Mouse (Mus musculus) gonadal fat pad, adult 2 months (tissue): Measurements from ENCODE around the gene Pef1. TPM values are rescaled to one million over a fixed set of nuclear protein-coding genes. Genes with fewer than 3 reads are reported as not detected.

Source experiments
- DNase-seq: peaks from one replicate; pipeline ENCODE4 v3.0.0-alpha.2; 2012; ENCODE audit warnings: low read depth
- polyA plus RNA-seq: library from polyadenylated mRNA; depleted of rRNA; stranded (reverse); fragments of >200 nt; gene quantifications from 2 replicates; pipeline ENCODE4 v1.2.3, GENCODE M21; 2012; rRNA removed

Gene Pef1
- polyA plus RNA-seq, 1 experiment: 199 TPM

DNA sequence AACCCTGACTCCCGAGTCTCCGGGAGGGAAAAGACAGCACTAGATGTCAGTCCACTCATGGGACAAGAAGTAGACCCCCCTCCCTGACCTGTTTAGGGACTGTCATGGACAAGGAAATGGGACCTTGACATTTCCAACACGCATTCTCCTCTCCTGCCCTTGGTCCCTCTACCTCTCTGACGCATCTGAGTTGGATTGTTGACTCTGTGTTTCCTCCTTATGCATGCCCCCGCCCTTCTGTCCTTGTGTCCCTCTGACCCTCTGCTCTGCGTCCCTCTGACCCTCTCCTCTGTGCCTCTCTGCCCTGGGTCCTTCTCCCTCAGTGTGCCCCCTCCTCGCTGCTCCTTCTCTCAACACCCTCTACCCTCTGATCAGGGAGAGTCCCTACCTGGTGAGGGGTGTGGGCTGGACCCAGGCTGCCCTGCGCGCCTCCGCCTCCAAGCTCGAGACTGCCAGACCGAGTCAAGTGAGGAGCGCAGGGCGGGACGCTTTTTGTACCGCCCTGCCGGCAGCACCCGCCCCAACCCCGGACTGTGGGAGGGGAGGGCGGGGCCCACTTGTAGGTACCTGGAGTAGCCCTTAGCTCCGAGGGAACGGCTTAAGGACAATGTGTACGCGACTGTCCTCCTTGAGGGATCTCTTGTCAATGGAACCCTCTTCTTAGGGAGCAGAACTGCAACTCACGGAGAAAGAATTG, 72.1 kb downstream of the Pef1 start:
- DNase-seq: no peak

DNA sequence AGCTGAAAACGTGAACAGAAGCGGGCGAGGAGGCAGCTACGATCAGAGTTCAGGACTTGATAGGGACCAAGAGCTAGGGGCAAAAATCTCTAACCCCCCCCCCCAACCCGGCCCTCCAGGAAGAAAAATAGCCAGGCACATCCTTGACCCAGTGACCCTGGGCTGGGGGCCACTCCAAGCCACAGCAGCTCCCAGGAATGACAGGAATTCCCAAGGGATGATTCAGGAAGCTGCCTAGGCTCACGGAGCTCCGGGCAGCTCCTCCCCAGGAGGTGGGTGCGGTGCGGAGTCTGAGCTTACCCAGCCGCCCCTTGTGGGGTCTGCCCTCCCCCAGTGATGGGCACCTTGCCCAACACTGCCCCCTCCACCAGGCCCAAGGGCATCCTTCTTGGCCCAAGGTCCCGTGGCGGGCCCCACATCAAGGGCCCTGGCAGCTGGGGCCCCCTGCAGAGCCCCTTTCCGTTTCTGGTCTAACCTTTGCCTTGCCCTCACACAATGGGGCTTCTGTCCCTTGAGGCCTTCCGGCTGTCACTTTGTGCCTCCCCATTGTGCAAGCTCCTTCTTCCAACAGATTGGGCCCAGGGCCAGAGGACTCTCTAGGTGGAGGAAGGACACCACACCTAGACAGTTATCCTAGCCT, 72.8 kb downstream of the Pef1 start, which contains the start of gene Tinagl1:
Gene Tinagl1 (minus strand): TSS at position 51 of the 640 bp plus-strand sequence.
- DNase-seq: no peak

DNA sequence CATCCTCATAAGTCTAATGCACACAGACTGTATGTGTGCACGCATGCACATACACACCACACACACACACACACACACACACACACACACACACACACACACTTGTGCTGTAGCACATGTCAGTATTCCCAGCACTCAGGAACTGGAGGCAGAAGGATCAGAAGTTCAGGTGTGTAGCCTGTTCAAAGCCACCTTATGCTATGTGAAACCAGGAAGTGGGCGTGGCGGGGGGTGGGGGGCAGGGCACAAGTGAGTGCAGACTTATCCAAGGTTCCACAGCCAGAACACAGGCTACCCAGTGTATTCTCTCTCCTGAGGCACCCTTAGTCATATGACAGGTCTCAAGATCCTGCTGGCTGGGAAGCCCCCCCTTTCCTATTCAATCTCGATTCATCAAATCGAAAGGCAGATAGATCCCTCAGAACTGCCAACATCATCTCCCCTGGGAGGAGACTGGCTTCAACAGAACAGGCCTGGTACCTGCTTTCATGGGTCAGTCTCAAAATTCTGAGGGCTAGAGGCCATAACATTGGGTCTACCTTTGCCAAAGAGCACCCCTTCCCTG, 73.9 kb downstream of the Pef1 start:
- no peak for DNase-seq

DNA sequence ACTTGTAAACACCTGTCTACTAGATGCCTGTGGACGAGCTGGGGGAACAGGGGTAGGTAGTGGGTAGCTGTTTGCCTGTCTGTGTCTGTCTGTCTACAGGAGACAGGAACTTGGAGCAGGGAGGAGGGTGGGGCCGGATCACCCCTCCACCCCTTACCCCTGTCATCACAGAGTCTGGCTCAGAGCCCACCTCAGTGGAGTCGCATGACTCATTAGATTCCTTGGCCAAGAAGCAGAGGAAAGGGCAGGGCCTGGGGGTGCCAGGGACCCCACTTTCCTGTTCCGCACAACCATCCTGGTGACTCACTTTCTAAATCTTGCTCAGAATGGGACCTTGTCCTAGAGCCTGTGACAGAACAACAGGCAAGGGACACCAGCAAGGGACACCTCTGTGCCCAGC, 74.7 kb downstream of the Pef1 start:
- no peak for DNase-seq

DNA sequence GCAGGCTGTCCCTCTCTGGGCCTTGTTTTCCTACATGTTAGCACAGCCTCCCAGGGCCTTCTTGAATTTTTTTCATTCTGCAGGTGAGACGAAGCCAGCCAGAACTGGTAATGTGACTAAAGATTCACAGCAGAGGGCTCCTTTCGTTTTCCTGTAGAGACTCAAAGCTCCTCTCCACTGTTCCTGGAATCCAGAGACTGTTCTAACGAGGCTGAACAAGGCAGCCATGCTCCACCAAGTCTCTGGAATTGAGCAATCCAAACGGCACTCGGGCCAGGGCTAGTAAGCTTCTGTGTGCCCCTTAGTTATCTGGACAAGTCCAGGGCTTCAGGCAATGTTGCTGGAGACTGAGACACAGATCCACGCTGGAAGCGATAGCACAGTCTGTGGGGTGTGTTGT, 75.2 kb downstream of the Pef1 start:
- DNase-seq: peak; percentile 46

Other genes starting within 250 kb of the Pef1 start
- gene Spocd1, start 173.3 kb upstream of the Pef1 start, polyA plus RNA-seq: not detected in 2 replicates
- gene Adgrb2, start 117.7 kb upstream of the Pef1 start, polyA plus RNA-seq: 4.6 and 6.8 TPM in 2 replicates
- gene Col16a1, start 54.7 kb upstream of the Pef1 start, polyA plus RNA-seq: 36.3 and 36.7 TPM in 2 replicates
- gene Hcrtr1, start 36.8 kb downstream of the Pef1 start, polyA plus RNA-seq: 2.5 and 5.1 TPM in 2 replicates
- 137 and 176 TPM in 2 replicates for gene Tinagl1, start 72.6 kb downstream of the Pef1 start, polyA plus RNA-seq
- not detected in 2 replicates for gene Gm853, start 119.8 kb downstream of the Pef1 start, polyA plus RNA-seq
- 134 and 172 TPM in 2 replicates for gene Serinc2, start 176.6 kb downstream of the Pef1 start, polyA plus RNA-seq
- 3.0 and 4.2 TPM in 2 replicates for gene Fabp3, start 206.0 kb downstream of the Pef1 start, polyA plus RNA-seq
- not detected in 2 replicates for gene Gm10570, start 206.1 kb downstream of the Pef1 start, polyA plus RNA-seq